14 mouse cellular contexts compared by ENCODE assay signal in the genomic region with DNA sequence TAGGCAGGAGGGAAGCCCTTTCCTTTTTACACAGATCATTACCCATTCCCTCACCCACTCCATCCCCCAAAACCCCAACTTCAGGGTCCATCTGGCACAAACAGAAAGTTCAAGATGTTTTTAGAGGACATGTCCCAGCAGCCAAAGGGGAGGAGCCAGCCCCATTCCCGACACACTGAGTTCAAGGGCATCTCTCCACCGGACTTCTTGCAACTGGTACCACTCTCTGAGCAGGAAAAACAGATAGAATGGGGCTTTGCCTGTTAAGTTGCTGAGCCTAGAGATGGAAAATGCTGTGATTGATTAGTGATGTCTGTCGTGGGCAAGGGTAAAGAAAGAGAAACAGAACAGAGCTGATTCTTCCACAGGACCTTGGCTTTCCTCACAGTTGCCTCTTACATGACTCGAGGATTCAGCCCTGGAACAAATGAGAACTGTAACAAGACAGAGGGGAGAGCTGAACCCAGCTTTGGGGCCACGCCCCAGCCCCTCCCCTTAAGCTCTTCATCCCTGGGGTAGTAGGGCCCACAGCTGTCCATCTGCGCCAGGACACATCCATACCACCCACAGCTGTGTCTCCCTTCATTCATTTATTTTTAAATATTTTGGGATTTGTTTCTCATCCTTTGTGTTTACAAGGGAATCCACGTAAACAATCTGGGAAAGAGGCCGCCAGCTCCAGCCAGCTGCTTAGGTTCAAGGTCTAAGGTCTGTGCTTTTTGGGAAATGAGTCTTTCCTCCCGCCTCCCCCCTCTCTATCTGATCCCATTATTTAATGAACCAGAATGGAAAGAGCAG. TPM values are rescaled to one million over a fixed set of nuclear protein-coding genes. Genes with fewer than 3 reads are reported as not detected.
DNase-seq lines count a peak whose midpoint lies in the region; ATAC-seq and TF ChIP-seq lines count a peak whose summit lies in the region.
"Had no signal": no experiment of that assay in that cellular context is flagged by ENCODE, and none has a peak within 500 bp of the region (broad histone marks: within the 10 kb centered on the region; RNA-seq: fewer than 3 reads in every experiment).

No protein-coding gene starts in this region.

- 60% methylated on average over 9 of the region's 9 CpGs for WGBS in kidney, embryonic 15.5 days
- WGBS in kidney, embryonic 16.5 days: 45% methylated on average over 9 of the region's 9 CpGs
- WGBS in midbrain, postnatal 0 days: 78% methylated on average over 9 of the region's 9 CpGs

- no peak overlapping the region for H3K4me3 ChIP-seq in kidney, embryonic 15.5 days (replicated peaks)
- no peak overlapping the region for H3K4me3 ChIP-seq in kidney, embryonic 16.5 days (ENCODE audit: low read length)
- no peak overlapping the region for H3K4me3 ChIP-seq in midbrain, postnatal 0 days (ENCODE audit: low read depth, low read length)
- H3K4me3 ChIP-seq: forebrain, embryonic 13.5 days; heart, embryonic 12.5 days; limb, embryonic 15.5 days; neural tube, embryonic 13.5 days had no signal

- H3K27me3 ChIP-seq in kidney, embryonic 15.5 days: no peaks in the 10 kb centered on the region
- no peaks in the 10 kb centered on the region for H3K27me3 ChIP-seq in kidney, embryonic 16.5 days (ENCODE audit: insufficient read depth, low read length)
- no peaks in the 10 kb centered on the region for H3K27me3 ChIP-seq in midbrain, postnatal 0 days (ENCODE audit: insufficient read depth, low read length)
- H3K27me3 ChIP-seq: forebrain, embryonic 13.5 days; heart, embryonic 12.5 days; limb, embryonic 15.5 days; neural tube, embryonic 13.5 days had no signal

- H3K36me3 ChIP-seq in kidney, embryonic 15.5 days: no peaks in the 10 kb centered on the region
- no peaks in the 10 kb centered on the region for H3K36me3 ChIP-seq in kidney, embryonic 16.5 days (ENCODE audit: insufficient read depth, low read length)
- no peaks in the 10 kb centered on the region for H3K36me3 ChIP-seq in midbrain, postnatal 0 days (ENCODE audit: insufficient read depth, low read length)
- H3K36me3 ChIP-seq: heart, embryonic 12.5 days; limb, embryonic 15.5 days; neural tube, embryonic 13.5 days had no signal

- ATAC-seq in kidney, embryonic 15.5 days (replicated peaks; ENCODE audit: low FRiP score): no peak
- ATAC-seq in kidney, embryonic 16.5 days (ENCODE audit: low FRiP score, low TSS enrichment): no peak
- no peak for ATAC-seq in midbrain, postnatal 0 days (ENCODE audit: low FRiP score)
- ATAC-seq: forebrain, embryonic 13.5 days had no signal

- peaks cover 12% of the 10 kb centered on the region; the same call in 1 of the 2 replicates for H3K9me3 ChIP-seq in kidney, embryonic 15.5 days (replicated peaks)
- peaks cover 9% of the 10 kb centered on the region for H3K9me3 ChIP-seq in kidney, embryonic 16.5 days (ENCODE audit: low read length)
- no peaks in the 10 kb centered on the region for H3K9me3 ChIP-seq in midbrain, postnatal 0 days (ENCODE audit: low read length)

- H3K9ac ChIP-seq in kidney, embryonic 15.5 days: no peak overlapping the region
- H3K9ac ChIP-seq in kidney, embryonic 16.5 days (replicated peaks; ENCODE audit: low read length): no peak overlapping the region
- no peak overlapping the region for H3K9ac ChIP-seq in midbrain, postnatal 0 days (replicated peaks; ENCODE audit: low read length, poor library complexity, severe bottlenecking)
- H3K9ac ChIP-seq: forebrain, embryonic 13.5 days; heart, embryonic 12.5 days; hindbrain, embryonic 14.5 days; limb, embryonic 15.5 days; neural tube, embryonic 13.5 days had no signal

- DNase-seq in R1 (ENCODE audit: low read depth, low spot score): peak; percentile 44
- peak; percentile 30 for DNase-seq in lung, postnatal 14 days
- peak; percentile 66 for DNase-seq in testis, postnatal 10 days (ENCODE audit: low spot score)
- no peak for DNase-seq in frontal cortex, postnatal 36 days (ENCODE audit: low spot score in 2 of 2)
- DNase-seq in midbrain, postnatal 0 days (ENCODE audit: low spot score): no peak
- DNase-seq: cerebellum, adult 9-10 months; kidney, adult 18-20 months had no signal

- peaks cover 15% of the 10 kb centered on the region for H3K4me1 ChIP-seq in kidney, embryonic 15.5 days
- H3K4me1 ChIP-seq in kidney, embryonic 16.5 days (ENCODE audit: insufficient read depth, low read length): peaks cover 3% of the 10 kb centered on the region; the same call in 1 of the 2 replicates
- H3K4me1 ChIP-seq in midbrain, postnatal 0 days (ENCODE audit: insufficient read depth, low read length): no peaks in the 10 kb centered on the region
- H3K4me1 ChIP-seq: forebrain, embryonic 13.5 days; neural tube, embryonic 13.5 days had no signal

- no peak overlapping the region for H3K4me2 ChIP-seq in kidney, embryonic 15.5 days
- no peak overlapping the region for H3K4me2 ChIP-seq in kidney, embryonic 16.5 days (replicated peaks; ENCODE audit: low read depth, low read length)
- no peak overlapping the region for H3K4me2 ChIP-seq in midbrain, postnatal 0 days (ENCODE audit: low read depth, low read length, poor library complexity, severe bottlenecking)
- H3K4me2 ChIP-seq: forebrain, embryonic 13.5 days; heart, embryonic 12.5 days; hindbrain, embryonic 14.5 days; limb, embryonic 15.5 days; neural tube, embryonic 13.5 days had no signal

- H3K27ac ChIP-seq in kidney, embryonic 15.5 days: 0 out of 2 replicates have a peak overlapping the region, but pooled peaks have one; percentile 29
- H3K27ac ChIP-seq in kidney, embryonic 16.5 days (ENCODE audit: low read length): no peak overlapping the region
- no peak overlapping the region for H3K27ac ChIP-seq in midbrain, postnatal 0 days (ENCODE audit: low read depth, low read length)
- H3K27ac ChIP-seq: forebrain, embryonic 13.5 days; hindbrain, embryonic 14.5 days; limb, embryonic 15.5 days; neural tube, embryonic 13.5 days had no signal

- no peak for TF ChIP-seq CTCF in midbrain, postnatal 0 days (IDR thresholded peaks at IDR 0.05)

RNA-seq across cellular contexts. Expression of gene Col13a1, which starts 58.7 kb away (rescaled TPM):
- 6.0 and 6.8 TPM in 2 replicates for polyA plus RNA-seq in kidney, embryonic 15.5 days (2015; fragmentation: Nextera tagmentation; extraction: Ambion mirVana)
- 6.7 and 6.8 TPM in 2 replicates for polyA plus RNA-seq in kidney, embryonic 16.5 days (2015; fragmentation: Nextera tagmentation; extraction: Ambion mirVana)
- total RNA-seq in midbrain, postnatal 0 days (2014; rRNA removed): 2.6 and 3.7 TPM in 2 replicates
- polyA plus RNA-seq in midbrain, postnatal 0 days (2015; fragmentation: Nextera tagmentation; extraction: Ambion mirVana): 1.2 TPM in 2 replicates

Comparison
In these comparisons a context has a peak if more than half of its experiments do, and no peak if none do; other contexts are left out.
1. DNase-seq: peak in R1 (single experiment), lung, postnatal 14 days (single experiment) and testis, postnatal 10 days (single experiment); none in frontal cortex, postnatal 36 days (0 of 2) and midbrain, postnatal 0 days (single experiment).